Mouse (Mus musculus) ES-Bruce4 (cell line): ENCODE measurements around the gene Dnajb14. TPM values are rescaled to one million over a fixed set of nuclear protein-coding genes. Genes with fewer than 3 reads are reported as not detected.
A peak's percentile ranks its signal among the peaks of the same experiment; 100 is the strongest.

Experiments used
- H3K27ac ChIP-seq: 2 replicates; pipeline ENCODE4 v1.5.1; 2012; ENCODE audit warnings: low read length, inconsistent platforms; ENCODE audit not compliant: insufficient read depth
- H3K27me3 ChIP-seq: 2 replicates; pipeline ENCODE4 v1.6.1; 2012; ENCODE audit warnings: mild to moderate bottlenecking, low read length, inconsistent platforms; ENCODE audit not compliant: control insufficient read depth, poor library complexity, insufficient read depth, severe bottlenecking
- H3K36me3 ChIP-seq: 2 replicates; pipeline ENCODE4 v1.6.1; 2012; ENCODE audit warnings: inconsistent platforms, mild to moderate bottlenecking, low read length, moderate library complexity; ENCODE audit not compliant: control insufficient read depth, poor library complexity, insufficient read depth, severe bottlenecking
- H3K4me1 ChIP-seq: one replicate; pipeline ENCODE4 v1.8.1; 2011; ENCODE audit warnings: low read length; ENCODE audit not compliant: control insufficient read depth, insufficient read depth
- H3K4me3 ChIP-seq: 2 replicates; pipeline ENCODE4 v1.5.1; 2011; ENCODE audit warnings: low read depth, mild to moderate bottlenecking, low read length
- H3K9ac ChIP-seq: 2 replicates; pipeline ENCODE4 v1.6.1; 2012; ENCODE audit warnings: low read depth, mild to moderate bottlenecking, inconsistent platforms; ENCODE audit not compliant: poor library complexity, severe bottlenecking
- H3K9me3 ChIP-seq: replicated peaks from 2 replicates; pipeline ENCODE4 v1.6.1; 2012; ENCODE audit warnings: mild to moderate bottlenecking, low read length, inconsistent platforms; ENCODE audit not compliant: control insufficient read depth, poor library complexity, insufficient read depth, severe bottlenecking
- CTCF ChIP-seq: IDR thresholded peaks from one replicate; pipeline ENCODE4 v1.8.1; 2011; ENCODE audit warnings: low read depth, low read length
- EP300 ChIP-seq: IDR thresholded peaks from 2 replicates; pipeline ENCODE4 v1.6.1; 2011; ENCODE audit warnings: low read depth, low read length; ENCODE audit not compliant: insufficient read depth
- POLR2A ChIP-seq: IDR thresholded peaks from one replicate; pipeline ENCODE4 v1.8.1; 2011; ENCODE audit warnings: low read length; ENCODE audit not compliant: insufficient read depth
- polyA plus RNA-seq: library from polyadenylated mRNA; stranded (reverse); fragments of >200 nt; gene quantifications from 2 replicates; pipeline ENCODE4 v1.2.4, GENCODE M21; 2011; ENCODE audit warnings: low read depth; ENCODE audit not compliant: missing spikeins, insufficient read depth, insufficient read length

Gene Dnajb14
- polyA plus RNA-seq, 1 experiment, result 9.3 TPM

DNA sequence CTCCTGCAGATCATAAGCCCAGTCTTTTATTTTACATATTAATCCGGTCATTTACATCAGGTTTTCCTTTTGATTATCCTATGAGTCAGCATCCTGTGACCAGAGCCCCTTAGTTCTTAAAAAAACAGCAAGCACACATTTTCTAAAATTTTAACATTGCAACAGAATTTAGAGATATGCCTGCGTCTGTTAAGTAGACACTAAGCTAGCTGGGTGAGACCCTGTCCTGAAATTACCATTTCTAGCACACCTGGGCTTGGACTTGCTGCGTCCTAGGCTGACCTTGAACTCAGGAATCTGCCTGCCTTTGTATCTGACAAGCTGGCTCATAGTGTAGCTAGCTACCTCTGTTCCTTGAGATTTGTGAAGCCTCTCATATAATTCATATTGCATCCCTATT, 62.5 kb downstream of the Dnajb14 start:
- H3K27ac ChIP-seq, result no peak overlapping the region
- TF ChIP-seq CTCF (no peak), EP300 (no peak), POLR2A (no peak)
- no peak overlapping the region for H3K4me3 ChIP-seq
- no peaks in the 10 kb centered on the region for H3K27me3 ChIP-seq
- H3K9ac ChIP-seq, result no peak overlapping the region
- H3K4me1 ChIP-seq, result no peaks in the 10 kb centered on the region
- peaks cover 11% of the 10 kb centered on the region; the same call in 1 of the 2 replicates for H3K36me3 ChIP-seq
- no peaks in the 10 kb centered on the region; the same call in 1 of the 2 replicates for H3K9me3 ChIP-seq

DNA sequence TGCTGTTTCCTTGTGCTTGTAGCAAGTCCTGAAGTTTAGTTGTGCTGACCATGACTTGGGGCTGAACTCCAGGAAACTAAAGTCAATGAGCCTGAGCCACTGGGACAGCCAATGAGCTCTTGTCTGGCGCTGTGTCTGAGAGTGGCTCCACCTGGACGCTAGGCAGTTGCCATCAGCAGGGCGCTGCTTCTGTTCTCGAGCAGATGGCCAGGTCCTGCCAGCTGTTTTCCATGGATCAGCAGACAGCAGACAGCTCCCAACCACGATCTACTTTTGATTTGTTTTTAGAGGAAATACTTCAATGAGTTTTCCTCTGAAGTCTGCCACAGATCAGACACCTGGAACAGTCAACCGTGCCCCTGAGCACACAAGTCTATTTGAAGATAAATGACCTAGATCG, 65.3 kb downstream of the Dnajb14 start:
- Histone ChIP-seq H3K27ac (no peak overlapping the region), H3K4me3 (no peak overlapping the region), H3K9me3 (no peaks in the 10 kb centered on the region; the same call in 1 of the 2 replicates), H3K9ac (no peak overlapping the region), H3K27me3 (no peaks in the 10 kb centered on the region), H3K36me3 (0 out of 2 replicates have a peak, but pooled peaks cover 2% of the 10 kb centered on the region), H3K4me1 (no peaks in the 10 kb centered on the region)
- no peak for TF ChIP-seq EP300
- TF ChIP-seq CTCF, result no peak

DNA sequence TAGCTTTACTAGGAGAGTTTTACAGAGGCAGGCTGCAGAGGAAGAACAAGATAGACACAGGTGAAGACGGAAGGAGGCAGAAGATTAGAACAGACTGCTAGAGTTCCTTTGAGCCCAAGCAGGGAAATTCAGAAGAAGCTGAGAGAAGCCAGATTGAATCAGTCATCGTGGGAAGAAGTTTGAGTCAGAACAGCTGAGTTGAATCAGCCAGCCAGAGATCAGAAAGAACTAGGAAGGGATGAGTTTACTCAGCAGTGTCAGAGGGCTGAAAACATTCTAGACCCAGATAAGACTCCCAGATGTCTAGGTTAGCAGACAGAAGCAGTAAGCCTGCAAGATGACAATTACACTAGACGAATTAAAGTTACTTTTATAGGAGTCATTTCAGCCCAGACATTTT, 66.5 kb downstream of the Dnajb14 start:
- Histone ChIP-seq H3K9ac (no peak overlapping the region), H3K27ac (no peak overlapping the region), H3K27me3 (no peaks in the 10 kb centered on the region), H3K4me1 (peaks cover 2% of the 10 kb centered on the region), H3K4me3 (no peak overlapping the region), H3K36me3 (0 out of 2 replicates have a peak, but pooled peaks cover 2% of the 10 kb centered on the region), H3K9me3 (no peaks in the 10 kb centered on the region; the same call in 1 of the 2 replicates)
- TF ChIP-seq CTCF (no peak), POLR2A (no peak)

DNA sequence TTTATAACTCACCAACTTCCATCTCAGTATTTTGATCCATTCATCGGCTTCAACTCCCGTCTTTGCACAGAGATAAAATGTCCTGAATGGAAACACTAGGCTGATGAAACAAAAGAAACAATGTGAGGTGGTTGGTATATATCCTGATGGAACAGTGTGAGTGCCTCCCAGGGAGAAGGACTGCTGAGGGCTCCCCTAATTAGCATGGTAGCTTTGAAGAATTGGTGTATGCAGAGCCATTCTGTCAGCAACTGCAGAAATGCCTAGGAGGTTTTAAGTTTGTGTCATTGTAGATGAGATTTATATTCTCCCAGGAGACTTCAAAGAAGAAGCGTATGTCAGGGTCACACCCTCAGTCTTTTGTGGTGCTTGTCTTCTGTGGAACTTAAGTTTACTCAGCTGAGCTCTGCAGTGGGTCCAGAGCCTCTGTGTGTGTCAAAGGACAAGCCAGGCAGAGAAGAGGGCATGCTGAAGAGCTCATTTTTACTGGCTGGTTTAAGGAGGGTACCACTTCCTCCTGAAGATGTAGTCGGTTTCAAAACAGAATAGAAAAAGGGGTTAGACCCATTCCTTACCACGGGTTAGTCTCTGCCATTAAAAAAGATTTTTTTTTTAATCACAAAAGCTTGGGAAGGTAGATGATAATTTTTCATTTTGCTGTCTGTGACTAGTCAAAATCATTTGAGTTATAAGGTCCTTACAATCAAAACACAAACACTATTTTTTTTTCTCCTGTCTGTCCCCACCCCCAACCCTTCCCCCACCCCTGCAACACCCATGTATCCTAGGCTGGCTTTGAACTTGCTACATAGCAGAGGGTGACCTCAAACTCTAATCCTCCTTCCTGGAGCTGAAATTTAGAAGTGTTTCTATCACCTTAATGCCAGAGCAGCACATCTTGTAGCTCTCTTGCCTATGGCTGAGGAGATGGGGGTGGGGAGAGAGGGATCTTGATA, 68.4 kb downstream of the Dnajb14 start:
- H3K9me3 ChIP-seq, result no peaks in the 10 kb centered on the region; the same call in 1 of the 2 replicates

DNA sequence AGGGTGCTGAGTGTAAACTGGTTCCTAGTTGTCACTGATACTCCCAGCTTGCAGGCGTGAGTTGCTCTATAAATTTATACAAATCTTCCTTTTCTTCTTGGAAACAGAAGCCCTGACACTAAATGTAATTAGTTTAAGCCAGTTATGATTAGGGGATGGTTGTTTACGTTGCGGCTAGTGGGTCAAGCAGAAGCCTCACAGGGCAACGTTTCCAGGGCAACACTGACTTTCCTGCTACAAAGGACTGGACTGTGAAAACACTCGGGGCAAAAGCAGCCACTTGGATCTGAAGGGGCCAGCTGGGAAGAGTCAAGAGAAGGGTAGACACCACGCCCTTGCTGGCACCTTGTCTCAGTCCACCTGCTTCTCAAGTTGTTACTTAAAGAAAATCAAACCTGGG, 69.1 kb downstream of the Dnajb14 start:
- Histone ChIP-seq H3K4me1 (peaks cover 2% of the 10 kb centered on the region), H3K9ac (no peak overlapping the region), H3K27ac (no peak overlapping the region), H3K9me3 (no peaks in the 10 kb centered on the region; the same call in 1 of the 2 replicates), H3K36me3 (0 out of 2 replicates have a peak, but pooled peaks cover 2% of the 10 kb centered on the region), H3K27me3 (no peaks in the 10 kb centered on the region), H3K4me3 (no peak overlapping the region)
- no peak for TF ChIP-seq EP300
- no peak for TF ChIP-seq CTCF
- TF ChIP-seq POLR2A, result no peak

More for the DNA sequence above, 68.4 kb downstream of the Dnajb14 start:
- Histone ChIP-seq H3K36me3 (0 out of 2 replicates have a peak, but pooled peaks cover 2% of the 10 kb centered on the region), H3K27me3 (no peaks in the 10 kb centered on the region), H3K4me3 (no peak overlapping the region), H3K27ac (no peak overlapping the region), H3K4me1 (peaks cover 2% of the 10 kb centered on the region), H3K9ac (no peak overlapping the region)
- TF ChIP-seq CTCF, result no peak
- TF ChIP-seq EP300, result no peak
- no peak for TF ChIP-seq POLR2A

DNA sequence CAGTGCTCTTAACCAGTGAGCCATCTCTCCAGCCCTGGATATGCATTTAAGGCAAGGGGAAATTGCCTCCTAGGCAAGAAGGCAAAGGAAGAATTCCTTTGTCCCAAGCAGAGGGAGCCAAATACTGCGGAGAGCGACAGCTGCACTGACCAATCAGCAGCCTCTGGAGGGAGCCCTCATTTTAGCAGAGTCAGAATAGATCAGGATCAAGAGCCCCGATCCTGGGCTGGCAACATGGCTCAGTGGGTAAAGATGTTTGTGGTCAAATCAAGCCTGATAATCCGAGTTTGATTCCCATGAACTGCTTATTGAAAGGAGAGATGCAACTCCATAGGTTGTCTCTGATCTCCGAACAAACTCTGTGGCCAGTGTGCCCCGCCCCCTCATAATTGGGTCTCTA, 71.1 kb downstream of the Dnajb14 start:
- H3K4me3 ChIP-seq, result peak overlapping the region; percentile 75
- TF ChIP-seq POLR2A (no peak), CTCF (peak; percentile 58)
- H3K36me3 ChIP-seq, result no peaks in the 10 kb centered on the region
- H3K9me3 ChIP-seq, result no peaks in the 10 kb centered on the region; the same call in 1 of the 2 replicates
- H3K27me3 ChIP-seq, result no peaks in the 10 kb centered on the region
- peaks cover 2% of the 10 kb centered on the region for H3K4me1 ChIP-seq
- peak overlapping the region; percentile 61 for H3K9ac ChIP-seq
- H3K27ac ChIP-seq, result no peak overlapping the region
